Mouse (Mus musculus) CH12.LX (cell line): ENCODE results near the gene Gna11.

ENCODE experiments used
- ELF1 ChIP-seq: IDR thresholded peaks from 2 replicates; pipeline ENCODE4 v1.6.1; 2014; ENCODE audit warnings: low read depth, mild to moderate bottlenecking, inconsistent platforms, low read length, improper control_type of control experiment
- JUND ChIP-seq: conservative IDR thresholded peaks from 2 replicates; pipeline ENCODE4 v1.6.1; 2011; ENCODE audit warnings: low read depth, low read length, improper control_type of control experiment
- MAX ChIP-seq: IDR thresholded peaks from 2 replicates; pipeline ENCODE4 v1.6.1; 2011; ENCODE audit warnings: low read length, improper control_type of control experiment
- MYC ChIP-seq: IDR thresholded peaks from 2 replicates; pipeline ENCODE4 v1.6.1; 2011; ENCODE audit warnings: low read depth, mild to moderate bottlenecking, improper control_type of control experiment, low read length
- POLR2A ChIP-seq: IDR thresholded peaks from 2 replicates; pipeline ENCODE4 v1.6.1; 2011; ENCODE audit warnings: low read depth, mild to moderate bottlenecking, improper control_type of control experiment, low read length
- POLR2AphosphoS2 ChIP-seq: IDR thresholded peaks from 2 replicates; pipeline ENCODE4 v1.6.1; 2011; ENCODE audit warnings: low read depth, low read length, improper control_type of control experiment

DNA sequence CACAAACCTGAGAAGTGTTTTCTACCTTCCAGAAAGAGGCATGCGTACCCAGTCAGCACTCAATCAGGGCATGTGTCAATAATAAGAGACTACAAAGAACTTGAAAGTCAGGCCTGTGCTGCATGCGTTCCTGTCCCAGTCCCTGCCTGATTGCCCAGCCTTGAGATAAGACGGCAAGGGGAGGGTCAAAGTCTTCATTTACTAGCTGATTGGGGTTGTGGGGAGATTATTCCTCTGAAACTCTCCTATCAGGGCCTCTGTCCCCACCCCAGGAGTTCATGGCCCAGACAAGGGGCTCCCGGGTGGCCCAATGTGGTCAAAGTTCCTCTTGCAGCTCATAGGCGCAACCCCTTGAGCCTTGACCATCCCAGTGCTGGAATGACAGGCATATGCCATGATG, 1.3 kb upstream of the Gna11 start:
- TF ChIP-seq JUND (no peak), MAX (no peak), POLR2AphosphoS2 (no peak), MYC (no peak), POLR2A (no peak), ELF1 (no peak)
